Mouse (Mus musculus) gastrocnemius, adult 18-20 months (tissue): ENCODE measurements around the gene Zfp951. TPM values are rescaled to one million over a fixed set of nuclear protein-coding genes. Genes with fewer than 3 reads are reported as not detected.
A peak's percentile ranks its signal among the peaks of the same experiment; 100 is the strongest.
"Not testable (repeated sequence)": the region's sequence is repeated elsewhere in the genome, so short reads cannot be mapped to it uniquely, and the experiment has no call there.

Experiments
- DNase-seq: peaks from one replicate; pipeline ENCODE4 v3.0.0; 2021; ENCODE audit warnings: low spot score
- long read RNA-seq, 2 experiments: library from polyadenylated mRNA; stranded (forward); transcript quantifications; one replicate each; pipeline ENCODE4 v2.0.0; 2021
- total RNA-seq, 2 experiments: library from RNA; stranded (reverse); gene quantifications; 2 replicates each; pipeline ENCODE4 v1.2.3; 2021

Gene Zfp951
- 1 to 10 TPM in 1 of 2 experiments, under 1 TPM in 1; 0.48 to 1.0 TPM for total RNA-seq
- long read RNA-seq, experiment 1, partial matches to known transcripts = 0 of 2 reads
- long read RNA-seq, experiment 1, other reads (novel, unspliced or antisense) = 2 of 2 reads
- long read RNA-seq, experiment 2, partial matches to known transcripts = 0 of 1 reads
- long read RNA-seq, experiment 2, other reads (novel, unspliced or antisense) = 1 of 1 reads

- DNase-seq = peak; percentile 71
Measured at GRCm38 (mm10) chr5:104859962-104860525, at the start of gene Zfp951. Zfp951 (minus strand) TSS chr5:104860070.

GRCm38 (mm10) chr5:104906556-104906955 is 46.7 kb upstream of the Zfp951 start:
- not testable (repeated sequence) for DNase-seq

GRCm38 (mm10) chr5:104859045-104859961 is 567 bp downstream of the Zfp951 start:
- not testable (repeated sequence) for DNase-seq

- not testable (repeated sequence) for DNase-seq
Measured at GRCm38 (mm10) chr5:104854546-104854945, 5.3 kb downstream of the Zfp951 start.

- no peak for DNase-seq
Measured at GRCm38 (mm10) chr5:104833330-104833729, 26.5 kb downstream of the Zfp951 start.

GRCm38 (mm10) chr5:104829611-104830010 is 30.3 kb downstream of the Zfp951 start:
- no peak for DNase-seq

GRCm38 (mm10) chr5:104770138-104770537 is 89.7 kb downstream of the Zfp951 start:
- not testable (repeated sequence) for DNase-seq

Other genes with a start within 250 kb of the Zfp951 start
- gene Abcg3, start 122.6 kb upstream of the Zfp951 start, total RNA-seq = under 1 TPM in 1 of 2 experiments, not detected in 1; 0.11 TPM